Mouse (Mus musculus) midbrain, postnatal 0 days (tissue): ENCODE results near the gene Slc22a18. TPM values are rescaled to one million over a fixed set of nuclear protein-coding genes. Genes with fewer than 3 reads are reported as not detected.

Experiments used
- ATAC-seq: fragments of 200-750 bp; cut with Nextera tagmentation; 2 replicates; pipeline ENCODE4 v1.8.0; 2017; ENCODE audit warnings: moderate number of reproducible peaks, mild to moderate bottlenecking, moderate TSS enrichment, moderate library complexity; ENCODE audit not compliant: low FRiP score
- DNase-seq: peaks from one replicate; pipeline ENCODE4 v3.0.0-alpha.2; 2015; ENCODE audit warnings: low spot score
- H3K27ac ChIP-seq: fragments of 300-500 bp; sonication (generic); 2 replicates; pipeline ENCODE4 v1.5.1; 2014; ENCODE audit warnings: low read depth, mild to moderate bottlenecking, low read length, mixed read lengths
- H3K27me3 ChIP-seq: fragments of 300-500 bp; sonication (generic); 2 replicates; pipeline ENCODE4 v1.6.1; 2014; ENCODE audit warnings: low read length, control low read depth, mixed read lengths; ENCODE audit not compliant: insufficient read depth
- H3K36me3 ChIP-seq: fragments of 300-500 bp; sonication (generic); 2 replicates; pipeline ENCODE4 v1.6.1; 2014; ENCODE audit warnings: low read length, control low read depth, mixed read lengths; ENCODE audit not compliant: insufficient read depth
- H3K4me1 ChIP-seq: fragments of 300-500 bp; sonication (generic); 2 replicates; pipeline ENCODE4 v1.6.1; 2014; ENCODE audit warnings: mild to moderate bottlenecking, control low read depth, antibody characterized with exemption, low read length, mixed read lengths; ENCODE audit not compliant: insufficient read depth
- H3K4me2 ChIP-seq: fragments of 300-500 bp; sonication (generic); 2 replicates; pipeline ENCODE4 v1.6.1; 2014; ENCODE audit warnings: low read depth, mild to moderate bottlenecking, low read length, mixed read lengths; ENCODE audit not compliant: poor library complexity, severe bottlenecking
- H3K4me3 ChIP-seq: fragments of 300-500 bp; sonication (generic); 2 replicates; pipeline ENCODE4 v1.5.1; 2014; ENCODE audit warnings: low read depth, mild to moderate bottlenecking, low read length, moderate library complexity
- H3K9ac ChIP-seq: fragments of 300-500 bp; sonication (generic); replicated peaks from 2 replicates; pipeline ENCODE4 v1.6.1; 2014; ENCODE audit warnings: mild to moderate bottlenecking, low read length, moderate library complexity, mixed read lengths; ENCODE audit not compliant: poor library complexity, severe bottlenecking
- H3K9me3 ChIP-seq: fragments of 300-500 bp; sonication (generic); 2 replicates; pipeline ENCODE4 v1.6.1; 2016; ENCODE audit warnings: low read length, control low read depth
- CTCF ChIP-seq: IDR thresholded peaks from 2 replicates; pipeline ENCODE4 v1.5.1; 2016; ENCODE audit warnings: antibody characterized with exemption, mild to moderate bottlenecking
- WGBS: fragments of 180-500 bp; shearing (Covaris S2); extraction: QIAGEN DNeasy Blood & Tissue Kit; methylation state at CpG from one replicate; pipeline ENCODE4 v1.1.7; 2014; 5-methylcytosine and 5-hydroxymethylcytosine counted together
- polyA plus RNA-seq: library from polyadenylated mRNA; unstranded; fragments of >200 nt; fragmentation: Nextera tagmentation; extraction: Ambion mirVana; gene quantifications from 2 replicates; pipeline ENCODE4 v1.2.1, GENCODE M21; 2015
- total RNA-seq: library from RNA; depleted of rRNA; stranded (reverse); fragments of >200 nt; gene quantifications from 2 replicates; pipeline ENCODE4 v1.2.3, GENCODE M21; 2014

Slc22a18 gene
- total and polyA plus RNA-seq, 2 experiments from 2014 or later = 0.33 to 0.86 TPM

DNA sequence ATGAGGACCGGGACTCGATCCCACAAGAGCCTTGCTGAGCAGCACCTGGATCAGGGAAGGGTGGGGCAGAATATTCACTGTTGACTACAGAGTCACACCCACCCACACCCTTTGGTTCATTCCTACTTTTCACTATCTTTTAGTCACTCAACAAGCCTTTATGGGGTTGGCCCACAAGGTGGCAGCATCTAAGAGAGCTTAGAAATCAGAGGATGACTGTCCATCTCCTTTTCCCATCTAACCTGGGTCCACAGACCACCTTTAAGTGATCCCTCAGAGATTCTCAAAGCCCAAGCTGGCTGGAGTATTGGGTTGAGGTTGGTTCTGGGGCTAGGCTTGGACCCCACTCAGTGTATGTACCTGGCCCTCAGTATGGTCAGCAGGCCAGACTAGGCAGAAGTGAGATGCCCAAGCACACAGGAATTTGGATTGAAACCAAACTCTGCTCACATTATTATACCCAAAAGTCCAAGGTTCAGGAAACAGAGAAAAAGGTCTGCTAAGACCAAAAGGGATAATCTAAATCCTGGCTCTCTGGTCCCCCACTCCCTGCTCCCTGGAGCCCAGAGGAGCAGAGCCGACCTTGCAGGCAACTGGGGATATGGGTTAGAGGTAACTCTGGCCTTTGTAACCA lies 3.3 kb downstream of the Slc22a18 start:
- peak; percentile 13; the same call in 1 of the 2 replicates for TF ChIP-seq CTCF
- Histone ChIP-seq H3K36me3 (no peaks in the 10 kb centered on the region), H3K4me1 (no peaks in the 10 kb centered on the region), H3K9ac (no peak overlapping the region), H3K9me3 (no peaks in the 10 kb centered on the region), H3K27ac (no peak overlapping the region), H3K27me3 (peaks cover 3% of the 10 kb centered on the region; the same call in 1 of the 2 replicates), H3K4me2 (no peak overlapping the region), H3K4me3 (no peak overlapping the region)
- WGBS = 86% methylated on average over 3 of the region's 3 CpGs
- DNase-seq = no peak
- ATAC-seq = no peak

- H3K27ac ChIP-seq = no peak overlapping the region
- 91% methylated on average over 5 of the region's 5 CpGs for WGBS
- TF ChIP-seq CTCF = no peak
Measured at GRCm38 (mm10) chr7:143477800-143478199, 4.3 kb downstream of the Slc22a18 start.

DNA sequence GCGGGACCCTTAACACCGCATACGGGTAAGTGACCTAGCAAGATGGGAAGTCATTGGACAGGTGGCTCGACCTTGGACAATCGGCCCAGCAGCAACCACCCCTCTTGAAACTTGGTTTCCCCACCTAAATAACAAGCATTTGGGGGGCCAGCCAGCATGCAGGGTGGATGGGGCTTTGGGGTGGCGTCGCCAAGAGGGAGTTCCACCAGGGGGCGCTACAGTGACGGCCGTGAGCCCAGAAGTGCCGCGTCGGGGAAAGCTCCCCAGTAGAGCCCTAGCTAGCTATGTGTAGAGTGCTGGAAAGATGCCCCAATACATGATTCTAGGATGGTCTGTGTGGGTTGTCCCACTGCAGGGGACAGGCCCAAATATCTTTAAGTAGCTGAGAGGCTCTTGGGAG lies 7.0 kb downstream of the Slc22a18 start:
- no peak for ATAC-seq
- no peaks in the 10 kb centered on the region for H3K4me1 ChIP-seq
- H3K9me3 ChIP-seq = no peaks in the 10 kb centered on the region
- no peak overlapping the region for H3K27ac ChIP-seq
- no peaks in the 10 kb centered on the region for H3K36me3 ChIP-seq
- peak; percentile 43 for DNase-seq
- WGBS = 38% methylated on average over 13 of the region's 13 CpGs
- peaks cover 3% of the 10 kb centered on the region; the same call in 1 of the 2 replicates for H3K27me3 ChIP-seq
- peak; percentile 58 for TF ChIP-seq CTCF
- no peak overlapping the region for H3K9ac ChIP-seq
- no peak overlapping the region for H3K4me2 ChIP-seq
- H3K4me3 ChIP-seq = no peak overlapping the region

More at GRCm38 (mm10) chr7:143477800-143478199, 4.3 kb downstream of the Slc22a18 start:
- H3K36me3 ChIP-seq = no peaks in the 10 kb centered on the region
- H3K4me1 ChIP-seq = no peaks in the 10 kb centered on the region
- peaks cover 3% of the 10 kb centered on the region; the same call in 1 of the 2 replicates for H3K27me3 ChIP-seq
- no peak for ATAC-seq
- H3K9ac ChIP-seq = no peak overlapping the region
- H3K9me3 ChIP-seq = no peaks in the 10 kb centered on the region
- DNase-seq = no peak
- no peak overlapping the region for H3K4me3 ChIP-seq
- no peak overlapping the region for H3K4me2 ChIP-seq

- Histone ChIP-seq H3K4me3 (no peak overlapping the region), H3K4me1 (no peaks in the 10 kb centered on the region), H3K27ac (no peak overlapping the region), H3K9me3 (no peaks in the 10 kb centered on the region), H3K4me2 (no peak overlapping the region), H3K27me3 (peaks cover 3% of the 10 kb centered on the region; the same call in 1 of the 2 replicates), H3K9ac (no peak overlapping the region), H3K36me3 (no peaks in the 10 kb centered on the region)
- WGBS = 56% methylated on average over 5 of the region's 5 CpGs
- DNase-seq (no peak), ATAC-seq (no peak)
- no peak for TF ChIP-seq CTCF
Measured at GRCm38 (mm10) chr7:143481806-143482387, 8.4 kb downstream of the Slc22a18 start.

GRCm38 (mm10) chr7:143482541-143482940 lies 9.0 kb downstream of the Slc22a18 start:
- Histone ChIP-seq H3K4me3 (no peak overlapping the region), H3K9me3 (no peaks in the 10 kb centered on the region), H3K36me3 (no peaks in the 10 kb centered on the region), H3K9ac (no peak overlapping the region), H3K4me1 (no peaks in the 10 kb centered on the region), H3K27me3 (peaks cover 3% of the 10 kb centered on the region; the same call in 1 of the 2 replicates), H3K27ac (no peak overlapping the region), H3K4me2 (no peak overlapping the region)
- TF ChIP-seq CTCF = no peak
- DNase-seq (no peak), ATAC-seq (no peak)
- 11% methylated on average over 6 of the region's 6 CpGs for WGBS

DNA sequence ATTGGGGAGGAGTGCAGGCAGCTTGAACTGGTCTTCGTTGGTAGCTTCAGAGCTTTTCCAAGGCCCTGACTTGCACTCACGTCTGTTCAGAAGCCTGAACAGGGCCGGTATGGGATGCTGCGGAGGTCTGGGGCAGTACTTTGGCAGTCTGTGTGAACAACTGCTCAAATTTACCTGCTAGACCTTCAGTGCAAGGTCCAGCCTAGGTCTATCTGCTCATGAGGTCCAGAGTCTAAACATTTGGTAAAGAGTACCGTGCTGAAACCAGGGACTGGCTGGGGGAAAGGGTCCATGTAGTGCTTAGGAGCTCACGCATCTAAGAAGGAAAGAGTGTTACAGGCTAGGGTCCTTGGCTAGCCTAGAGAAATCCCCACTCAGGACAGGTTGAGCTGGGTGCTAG lies 16.2 kb downstream of the Slc22a18 start:
- Histone ChIP-seq H3K4me3 (no peak overlapping the region), H3K9ac (no peak overlapping the region), H3K27me3 (no peaks in the 10 kb centered on the region), H3K4me2 (no peak overlapping the region), H3K4me1 (no peaks in the 10 kb centered on the region), H3K36me3 (no peaks in the 10 kb centered on the region), H3K27ac (no peak overlapping the region), H3K9me3 (no peaks in the 10 kb centered on the region)
- TF ChIP-seq CTCF = no peak
- ATAC-seq (no peak), DNase-seq (no peak)
- WGBS = 83% methylated on average over 6 of the region's 6 CpGs
